Mouse (Mus musculus): ENCODE data around the gene Gm3115.
"Not testable (repeated sequence)": the region's sequence is repeated elsewhere in the genome, so short reads cannot be mapped to it uniquely, and the experiment has no call there.

The Gm3115 gene

DNA sequence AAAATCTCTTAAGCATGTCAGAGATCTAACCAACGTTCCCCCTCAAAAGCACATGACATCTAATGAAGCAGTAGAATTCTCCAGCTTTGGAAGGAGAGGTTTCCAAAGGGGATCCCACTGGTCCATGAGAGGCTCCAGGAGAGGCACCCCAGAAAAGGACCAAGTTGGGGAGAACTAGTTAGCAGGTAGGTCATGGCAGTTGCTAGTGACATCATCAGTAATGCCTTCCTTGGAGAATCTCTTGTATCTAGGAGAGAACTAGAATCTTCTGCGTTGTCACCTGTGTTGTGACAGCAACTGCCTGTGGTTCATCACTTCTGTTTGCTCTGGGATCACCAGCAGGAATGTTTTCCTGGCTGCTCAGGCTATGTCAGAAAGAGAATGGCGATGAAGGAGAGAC is at the start of gene Gm3115:
TSS of gene Gm3115 (plus strand) at position 301 of the 400 bp plus-strand sequence.
- not testable (repeated sequence) for DNase-seq

DNA sequence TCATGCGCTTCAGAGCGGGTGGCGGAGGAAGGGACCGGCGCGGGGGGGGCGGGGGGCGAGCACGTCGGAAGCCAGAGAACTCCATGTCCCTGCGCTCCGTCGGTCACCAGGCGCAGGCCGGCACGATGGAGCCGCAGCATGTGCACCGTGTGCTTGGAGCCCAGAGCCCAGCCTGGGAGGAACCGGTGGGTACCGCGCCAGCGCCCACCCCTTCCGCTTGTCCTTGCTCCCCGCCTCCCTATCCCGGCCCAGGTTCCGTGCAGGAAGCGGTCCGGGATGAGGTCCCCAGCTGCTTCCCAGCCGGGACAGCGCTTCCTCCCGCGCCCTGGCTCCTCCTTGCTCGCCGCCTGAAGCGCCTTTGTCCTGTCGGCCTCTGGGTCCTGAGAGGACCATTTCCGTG is 26.5 kb downstream of the Gm3115 start, which contains the start of gene Gm8108:
TSS of gene Gm8108 (plus strand) at position 101 of the 400 bp plus-strand sequence.
- DNase-seq, result not testable (repeated sequence)

DNA sequence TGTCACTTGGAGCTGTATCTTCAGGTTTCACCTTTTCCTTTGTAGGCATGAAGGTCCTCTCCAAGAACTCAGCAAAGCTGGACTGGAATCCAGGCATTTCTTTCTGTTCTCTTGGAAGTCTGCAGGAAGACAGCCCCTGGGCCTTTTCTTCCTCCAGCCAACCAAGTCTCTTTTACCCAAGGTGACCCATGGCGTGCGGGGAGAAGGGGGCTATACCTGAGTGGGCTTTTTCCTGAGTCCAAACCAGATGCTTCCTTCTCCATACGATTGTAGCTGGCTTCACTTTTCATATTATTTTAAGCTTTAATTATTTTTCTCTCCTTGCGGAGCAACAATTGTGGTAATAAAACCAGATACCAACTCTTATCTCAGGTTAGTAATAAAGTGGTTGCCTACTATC is 57.7 kb downstream of the Gm3115 start:
- not testable (repeated sequence) for DNase-seq
